Mouse (Mus musculus) gastrocnemius, adult 8-10 months (tissue): ENCODE measurements around the gene Pcgf3. TPM values are rescaled to one million over a fixed set of nuclear protein-coding genes. Genes with fewer than 3 reads are reported as not detected.

ENCODE experiments used
- DNase-seq, 2 experiments: peaks; one replicate each; pipeline ENCODE4 v3.0.0; 2022; ENCODE audit warnings: low spot score in 2 of 2
- total RNA-seq, 4 experiments: library from RNA; stranded (reverse); gene quantifications; 2 replicates each; pipeline ENCODE4 v1.2.4; 2022

The Pcgf3 gene
- total RNA-seq, 4 experiments from 2014 or later: 28.4 to 38.8 (median 33.3) TPM

DNA sequence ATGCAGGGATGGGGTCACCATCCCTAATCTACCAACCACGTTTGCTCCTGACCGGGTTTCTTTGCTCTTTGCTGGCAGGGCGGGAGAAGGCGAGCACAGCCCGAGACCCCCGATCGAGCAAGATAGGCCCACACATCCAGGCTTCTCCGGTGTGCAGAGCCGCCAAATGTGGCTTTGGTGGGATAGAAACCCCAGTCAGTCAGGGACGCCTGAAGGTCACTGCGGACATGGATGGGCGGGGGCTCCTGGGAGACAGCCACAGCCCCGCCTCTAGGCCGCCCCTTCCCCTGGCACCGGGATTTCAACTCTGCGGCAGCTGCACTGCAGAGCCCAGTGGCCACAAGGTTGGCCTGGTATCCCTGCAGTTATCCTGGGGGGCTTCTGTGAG lies 89.2 kb downstream of the Pcgf3 start:
- DNase-seq: no peak

DNA sequence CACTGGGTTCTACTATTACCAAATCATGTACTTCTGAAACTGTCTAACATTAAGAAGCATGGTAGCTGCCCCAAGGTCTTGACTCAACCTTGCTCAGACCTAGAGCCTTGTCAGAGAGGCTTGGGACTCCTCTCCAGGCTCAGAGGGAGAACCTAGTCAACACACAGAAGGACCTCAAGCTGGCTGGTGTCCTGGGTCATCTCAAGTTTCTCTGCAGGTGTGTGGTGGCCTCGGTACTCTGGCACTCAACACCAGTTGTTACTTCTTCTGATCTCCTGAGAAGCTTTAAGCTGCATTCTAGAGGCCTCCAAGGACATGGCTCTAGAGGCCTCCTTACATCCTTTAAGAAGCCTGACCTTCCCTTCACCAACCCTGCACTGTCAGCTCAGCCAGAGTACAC lies 93.0 kb downstream of the Pcgf3 start:
- DNase-seq: no peak

Other genes starting within 250 kb of the Pcgf3 start
- 10 to 100 TPM; 15.2 to 18.5 (median 16.9) TPM for gene Dr1, start 192.3 kb upstream of the Pcgf3 start, total RNA-seq
- gene Pigg, start 148.6 kb upstream of the Pcgf3 start, total RNA-seq: 1 to 10 TPM; 3.3 to 4.3 (median 4.2) TPM
- gene Gm42517, start 93.3 kb upstream of the Pcgf3 start, total RNA-seq: under 1 TPM; 0.35 to 0.56 (median 0.41) TPM
- gene Pde6b, start 72.8 kb upstream of the Pcgf3 start, total RNA-seq: not detected
- 100 to 1,000 TPM; 265 to 675 (median 469) TPM for gene Atp5k, start 26.8 kb upstream of the Pcgf3 start, total RNA-seq
- 1 to 10 TPM; 1.6 to 2.3 (median 1.8) TPM for gene Mfsd7a, start 12.3 kb upstream of the Pcgf3 start, total RNA-seq
- gene Cplx1, start 88.8 kb downstream of the Pcgf3 start, total RNA-seq: not detected
- 10 to 100 TPM in 2 of 4 experiments, 1 to 10 TPM in 2; 9.3 to 12.6 (median 10.3) TPM for gene Gak, start 168.5 kb downstream of the Pcgf3 start, total RNA-seq
- 1 to 10 TPM; 6.9 to 9.2 (median 8.0) TPM for gene Tmem175, start 168.5 kb downstream of the Pcgf3 start, total RNA-seq
- gene Idua, start 199.1 kb downstream of the Pcgf3 start, total RNA-seq: 1 to 10 TPM; 8.3 to 9.8 (median 9.2) TPM
- gene Dgkq, start 208.4 kb downstream of the Pcgf3 start, total RNA-seq: 1 to 10 TPM; 2.6 to 4.6 (median 3.1) TPM
- gene Slc26a1, start 214.3 kb downstream of the Pcgf3 start, total RNA-seq: not detected
- gene Fgfrl1, start 231.2 kb downstream of the Pcgf3 start, total RNA-seq: 10 to 100 TPM; 23.6 to 25.6 (median 24.4) TPM